Mouse (Mus musculus) layer of hippocampus, postnatal 36 days (tissue): Measurements from ENCODE around the gene Riok1. TPM values are rescaled to one million over a fixed set of nuclear protein-coding genes. Genes with fewer than 3 reads are reported as not detected.

Experiments
- DNase-seq, 2 experiments: peaks; one replicate each; pipeline ENCODE4 v3.0.0; 2022
- microRNA-seq, 2 experiments: library from miRNA; unstranded; fragments of <30 nt; microRNA quantifications; one replicate each; pipeline ENCODE4 v1.2.0; 2021
- total RNA-seq, 2 experiments: library from RNA; stranded (reverse); gene quantifications; 2 replicates each; pipeline ENCODE4 v1.2.3; 2021

Riok1 gene
- total RNA-seq, 2 experiments from 2014 or later = 24.4 to 31.5 TPM

- DNase-seq = peak in 1 of 2 experiments; percentile 27
These were observed 28.3 kb downstream of the Riok1 start for GRCm38 (mm10) chr13:38064854-38065663.

GRCm38 (mm10) chr13:38070945-38071344 is 34.1 kb downstream of the Riok1 start:
- DNase-seq = no peak

DNA sequence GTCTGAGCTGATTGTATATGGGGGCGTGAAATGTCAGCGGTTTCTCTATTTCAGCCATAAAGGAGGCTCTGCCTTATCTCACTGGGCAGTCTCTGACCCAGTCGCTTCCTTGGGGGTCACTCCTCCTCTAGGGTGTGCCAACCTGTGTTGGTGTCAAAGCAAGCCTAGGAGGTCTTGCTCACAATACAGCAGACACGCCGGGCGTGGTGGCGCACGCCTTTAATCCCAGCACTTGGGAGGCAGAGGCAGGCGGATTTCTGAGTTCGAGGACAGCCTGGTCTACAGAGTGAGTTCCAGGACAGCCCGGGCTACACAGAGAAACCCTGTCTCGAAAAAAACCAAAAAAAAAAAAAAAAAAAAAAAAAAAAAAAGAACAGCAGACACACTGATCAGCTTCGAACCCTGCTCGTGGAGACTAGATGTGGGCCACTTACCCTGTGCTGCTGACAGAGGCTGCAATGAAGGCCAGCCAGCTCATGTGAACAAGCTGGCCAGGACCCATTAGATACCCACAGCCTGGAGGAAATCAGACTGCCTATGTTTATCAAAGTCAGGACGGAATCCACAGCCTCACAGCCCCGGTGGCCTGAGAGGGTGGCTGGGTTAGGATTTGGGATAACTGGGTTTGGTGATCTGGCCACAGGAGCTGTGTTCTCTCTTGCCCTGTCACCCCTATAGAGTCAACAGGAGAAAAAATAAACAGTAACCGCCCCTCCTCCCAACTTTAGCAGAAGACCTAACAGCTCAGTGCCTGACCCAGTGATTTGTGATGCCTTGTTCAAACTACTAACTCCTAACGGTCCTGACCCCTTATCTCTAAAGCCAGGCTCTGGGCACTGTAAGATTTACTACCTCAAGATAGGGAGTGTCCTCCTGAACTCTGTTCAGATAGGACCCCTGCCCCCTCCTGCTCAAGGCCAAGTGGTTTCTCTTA is 36.8 kb downstream of the Riok1 start:
- DNase-seq = no peak

DNA sequence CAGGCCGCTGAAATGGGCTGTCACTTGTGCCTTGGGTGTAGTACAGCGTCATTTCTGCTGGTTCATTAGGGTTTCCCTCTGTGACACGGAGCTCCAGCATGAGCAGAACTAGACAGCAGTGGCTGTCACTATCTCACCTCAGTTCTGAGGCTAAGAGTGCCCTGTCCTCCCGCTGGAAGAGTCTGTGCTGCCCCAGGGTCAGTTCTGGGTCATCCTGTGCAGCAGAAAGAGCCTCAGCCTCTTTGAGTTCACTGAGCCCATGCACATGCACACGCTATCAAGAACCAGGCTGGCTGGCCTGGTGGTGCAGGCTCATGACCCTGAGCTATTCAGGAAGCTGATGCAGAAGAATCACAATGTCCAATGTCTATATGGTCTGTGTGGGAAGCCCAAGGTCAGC is 37.6 kb downstream of the Riok1 start:
- DNase-seq = no peak

DNA sequence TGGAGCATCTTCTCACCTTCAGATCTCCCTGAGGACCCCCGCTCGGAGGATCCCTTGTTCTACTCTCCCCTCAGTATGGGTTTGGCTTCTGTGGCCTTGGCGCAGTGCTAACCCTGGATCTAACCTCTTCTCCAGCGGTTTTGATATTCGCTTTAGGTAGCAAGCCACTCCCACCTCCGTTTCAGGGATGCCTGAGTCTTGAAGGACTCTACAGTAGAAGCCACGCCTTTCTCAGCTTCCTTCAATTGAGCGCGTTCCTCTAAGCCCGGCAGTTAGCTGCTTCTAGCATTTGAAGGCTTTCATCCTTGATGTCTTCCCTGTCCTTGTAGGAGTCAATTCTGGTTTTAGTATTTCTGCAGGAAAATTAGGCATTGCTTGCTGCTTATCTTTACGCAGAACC is 40.3 kb downstream of the Riok1 start:
- DNase-seq = no peak

- no peak for DNase-seq
These were observed 42.0 kb downstream of the Riok1 start for GRCm38 (mm10) chr13:38078836-38079235.

DNA sequence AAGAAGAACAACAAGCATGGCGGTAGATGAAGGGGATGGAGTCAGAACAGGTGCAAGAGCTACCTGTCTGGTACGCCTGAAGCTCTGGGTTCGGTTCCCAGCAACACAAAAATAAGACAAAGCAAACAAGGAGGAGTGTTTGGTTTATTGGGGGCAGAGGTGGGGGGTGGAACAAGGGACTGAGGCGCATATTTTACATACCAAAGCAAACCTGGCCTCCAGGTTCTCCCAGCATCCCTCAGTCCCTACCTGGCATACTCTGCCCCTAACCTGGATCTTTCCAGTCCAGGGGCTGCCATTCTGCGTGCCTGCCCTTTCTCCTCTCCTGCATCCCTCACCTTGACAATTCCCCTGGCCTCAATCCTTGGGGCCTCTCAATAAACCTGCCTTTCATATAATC is 42.6 kb downstream of the Riok1 start:
- DNase-seq = no peak

DNA sequence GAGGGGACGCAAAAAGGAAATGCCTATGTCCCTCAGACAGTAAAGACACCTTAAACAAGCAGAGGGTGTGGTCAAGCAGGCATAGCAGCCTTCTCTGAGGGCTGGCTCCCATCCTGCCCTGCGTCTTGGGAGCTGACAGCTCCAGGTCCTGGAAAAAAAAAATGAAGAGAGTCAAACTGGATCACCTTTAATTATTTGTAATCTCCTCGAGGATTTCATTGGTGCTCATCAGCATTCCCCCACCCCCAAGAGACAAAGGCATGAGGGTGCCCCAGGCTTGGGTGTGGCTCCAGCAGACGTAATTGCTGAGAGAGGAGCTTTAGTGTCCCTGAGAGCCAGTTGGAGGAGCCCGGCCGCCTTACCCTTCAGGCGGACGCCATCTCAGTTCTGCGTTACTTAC is 43.2 kb downstream of the Riok1 start:
- no peak for DNase-seq

DNA sequence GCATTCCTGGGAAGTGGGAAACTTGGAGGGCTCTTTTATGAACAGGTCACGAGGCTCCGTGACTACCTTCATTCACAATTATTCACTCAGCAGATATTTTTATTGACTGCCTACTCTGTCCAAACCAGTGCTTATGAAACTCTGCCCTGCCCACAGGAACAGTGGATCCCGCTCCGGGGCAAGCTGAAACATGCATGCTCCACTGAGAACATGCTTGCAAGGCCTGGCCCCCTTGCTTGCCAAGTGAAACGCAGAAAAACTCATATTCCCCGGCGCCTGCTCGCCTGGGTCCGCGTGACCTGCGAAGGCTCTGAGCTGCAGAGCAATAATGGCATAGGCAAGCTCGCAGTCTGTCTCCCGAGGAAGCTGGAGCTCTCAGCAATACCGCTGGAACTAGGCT is 43.9 kb downstream of the Riok1 start:
- no peak for DNase-seq

DNA sequence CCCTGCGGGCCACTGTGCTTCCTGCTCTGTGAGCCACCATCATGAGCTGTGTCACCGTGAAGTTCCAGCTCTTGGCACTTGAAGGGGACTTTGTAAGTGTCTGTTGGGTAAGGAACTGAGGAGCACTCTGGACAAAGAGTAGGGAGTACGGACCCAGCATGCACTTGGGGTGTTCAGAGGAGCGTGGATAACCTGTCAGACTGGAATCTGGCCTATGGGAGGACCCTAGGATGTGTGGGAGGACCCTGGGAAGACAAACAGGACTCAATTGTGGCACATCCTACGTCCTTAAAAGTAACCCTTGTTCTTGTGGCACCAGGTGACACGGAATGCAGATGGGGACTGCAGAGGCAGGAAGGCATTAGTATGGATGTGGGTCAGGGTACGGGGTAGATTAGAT is 44.4 kb downstream of the Riok1 start:
- DNase-seq = no peak

- no peak for DNase-seq
These were observed 49.9 kb downstream of the Riok1 start for GRCm38 (mm10) chr13:38086711-38087110.

DNA sequence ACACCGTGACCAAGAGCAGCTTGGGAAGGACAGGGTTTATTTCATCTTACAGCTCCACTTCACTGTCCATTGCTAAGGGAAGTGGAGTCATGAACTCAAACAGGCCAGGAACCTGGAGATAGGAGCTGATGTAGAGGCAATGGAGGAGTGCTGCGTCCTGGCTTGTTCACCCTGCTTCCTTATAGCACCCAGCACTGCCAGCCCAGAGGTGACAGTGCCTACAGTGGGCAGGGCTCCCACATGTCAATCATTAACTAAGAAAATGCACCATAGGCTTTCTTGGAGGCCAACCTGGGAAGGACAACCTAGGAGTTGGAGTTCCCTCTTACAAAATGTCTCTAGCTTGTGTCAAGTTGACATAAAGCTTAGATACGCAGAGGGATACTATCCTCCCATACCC is 51.2 kb downstream of the Riok1 start:
- DNase-seq = no peak

DNA sequence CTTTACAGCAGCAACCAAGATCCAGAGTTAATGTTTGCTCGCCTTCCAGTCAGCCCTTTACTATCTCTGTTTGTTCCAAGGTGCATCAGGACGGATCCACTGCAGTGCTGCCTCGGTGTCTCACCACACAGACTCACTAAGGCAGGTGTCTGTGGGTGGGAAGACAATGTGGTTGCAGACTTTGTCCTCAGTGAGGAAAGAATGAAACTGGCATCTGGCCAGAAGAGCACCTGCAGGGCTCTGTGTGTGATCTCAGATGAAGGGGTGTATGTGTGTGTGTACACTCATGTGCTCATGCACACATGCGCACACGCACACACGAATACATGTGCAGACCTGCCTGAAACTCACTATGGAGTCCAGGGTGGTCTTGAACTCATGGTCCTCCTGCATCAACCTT is 52.7 kb downstream of the Riok1 start:
- DNase-seq = no peak

- DNase-seq = no peak
These were observed 53.1 kb downstream of the Riok1 start for GRCm38 (mm10) chr13:38089871-38090270.

- no peak for DNase-seq
These were observed 59.4 kb downstream of the Riok1 start for GRCm38 (mm10) chr13:38096207-38096606.

GRCm38 (mm10) chr13:38103406-38103805 is 66.6 kb downstream of the Riok1 start:
- DNase-seq = peak in 1 of 2 experiments; percentile 6

DNA sequence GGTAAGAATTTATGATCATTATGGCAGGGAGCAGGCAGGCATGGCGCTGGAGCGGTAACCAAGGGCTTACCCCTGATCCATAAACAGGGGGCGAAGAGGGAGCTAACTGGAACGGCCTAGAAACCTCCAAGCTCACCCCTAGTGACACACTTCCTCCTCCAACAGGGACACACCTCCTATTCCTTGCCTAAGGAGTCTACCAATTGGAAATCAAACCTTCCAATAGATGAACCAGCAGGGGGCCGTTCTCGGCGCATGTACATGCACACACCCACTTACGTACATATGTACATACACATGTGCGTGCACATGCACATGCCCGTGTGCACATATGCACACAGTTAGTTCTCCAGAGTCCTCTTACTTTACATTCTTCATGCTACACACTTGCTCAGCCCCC is 67.7 kb downstream of the Riok1 start:
- no peak for DNase-seq

DNA sequence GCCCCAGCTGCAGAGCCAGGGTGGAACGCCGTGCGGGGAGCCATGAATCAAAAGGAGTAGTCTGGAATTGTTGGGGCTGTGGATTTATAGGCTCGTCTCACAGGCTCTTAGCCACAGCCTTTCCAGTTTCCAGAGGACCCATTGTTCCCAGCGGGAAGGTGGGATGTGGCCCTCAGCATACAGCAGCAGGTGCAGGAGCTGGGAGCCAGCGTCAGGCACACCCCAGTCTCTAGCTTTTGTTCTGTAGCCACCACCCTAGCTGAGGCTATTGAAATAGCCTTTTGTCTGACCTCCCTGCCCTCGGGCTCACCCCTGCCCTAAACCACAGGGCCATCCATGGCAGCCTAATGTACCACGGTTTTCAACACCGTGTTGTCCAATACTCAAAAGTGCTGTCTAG is 72.3 kb downstream of the Riok1 start:
- DNase-seq = no peak

Small RNA genes within 50 kb of the gene (microRNA-seq; reads per million reads assigned to microRNA genes)
- 0 reads per million in 2 experiments for gene Gm27387

Other genes with a start within 250 kb of the Riok1 start
- 10 to 100 TPM; 91.1 to 92.7 TPM for gene Ssr1, start 42.8 kb upstream of the Riok1 start, total RNA-seq
- gene Cage1, start 74 bp downstream of the Riok1 start, total RNA-seq = 1 to 10 TPM; 4.8 to 5.2 TPM
- 10 to 100 TPM; 11.1 to 17.5 TPM for gene Dsp, start 114.3 kb downstream of the Riok1 start, total RNA-seq
- gene Snrnp48, start 167.9 kb downstream of the Riok1 start, total RNA-seq = 10 to 100 TPM; 21.5 to 33.8 TPM